Mouse (Mus musculus) testis, postnatal 14 days (tissue): ENCODE results near the gene Fryl.
"Not testable (repeated sequence)": the region's sequence is repeated elsewhere in the genome, so short reads cannot be mapped to it uniquely, and the experiment has no call there.

Source experiments
- DNase-seq: peaks from one replicate; pipeline ENCODE4 v3.0.0; 2021; ENCODE audit warnings: low spot score

Fryl gene

DNA sequence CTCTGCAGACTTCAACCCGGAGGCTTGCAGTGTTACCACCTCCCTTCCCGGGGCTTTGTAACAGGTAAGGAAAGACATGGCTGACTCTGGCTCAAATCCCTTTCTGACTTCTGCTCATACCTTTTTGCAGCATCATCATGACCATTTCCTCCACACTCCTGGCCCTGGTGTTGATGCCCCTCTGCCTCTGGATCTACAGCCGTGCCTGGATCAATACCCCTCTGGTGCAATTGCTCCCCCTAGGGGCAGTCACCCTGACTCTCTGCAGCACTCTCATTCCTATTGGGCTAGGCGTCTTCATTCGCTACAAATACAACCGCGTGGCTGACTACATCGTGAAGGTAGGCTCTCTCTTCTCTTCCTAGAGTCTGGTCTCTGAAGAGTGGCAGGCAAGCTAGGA is 248.2 kb downstream of the Fryl start:
- DNase-seq, result not testable (repeated sequence)

DNA sequence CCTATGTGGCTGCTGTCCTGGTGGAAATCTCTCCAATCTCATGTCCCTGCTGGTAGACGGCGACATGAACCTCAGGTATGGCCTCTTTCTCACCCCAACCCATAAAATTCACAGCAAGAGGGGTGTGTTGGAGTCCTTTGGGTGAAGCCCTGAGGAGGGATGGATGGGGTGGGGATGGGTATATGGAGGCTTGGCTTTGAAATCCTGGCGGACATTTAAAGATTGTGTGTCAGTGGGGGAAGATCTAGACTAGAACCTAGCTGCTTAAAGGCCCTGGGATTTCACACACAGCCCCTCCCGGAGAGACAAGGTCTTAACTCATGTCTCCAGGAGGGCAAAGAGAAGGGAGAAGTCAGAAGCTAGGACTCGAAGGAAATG is 248.8 kb downstream of the Fryl start:
- DNase-seq, result no peak

DNA sequence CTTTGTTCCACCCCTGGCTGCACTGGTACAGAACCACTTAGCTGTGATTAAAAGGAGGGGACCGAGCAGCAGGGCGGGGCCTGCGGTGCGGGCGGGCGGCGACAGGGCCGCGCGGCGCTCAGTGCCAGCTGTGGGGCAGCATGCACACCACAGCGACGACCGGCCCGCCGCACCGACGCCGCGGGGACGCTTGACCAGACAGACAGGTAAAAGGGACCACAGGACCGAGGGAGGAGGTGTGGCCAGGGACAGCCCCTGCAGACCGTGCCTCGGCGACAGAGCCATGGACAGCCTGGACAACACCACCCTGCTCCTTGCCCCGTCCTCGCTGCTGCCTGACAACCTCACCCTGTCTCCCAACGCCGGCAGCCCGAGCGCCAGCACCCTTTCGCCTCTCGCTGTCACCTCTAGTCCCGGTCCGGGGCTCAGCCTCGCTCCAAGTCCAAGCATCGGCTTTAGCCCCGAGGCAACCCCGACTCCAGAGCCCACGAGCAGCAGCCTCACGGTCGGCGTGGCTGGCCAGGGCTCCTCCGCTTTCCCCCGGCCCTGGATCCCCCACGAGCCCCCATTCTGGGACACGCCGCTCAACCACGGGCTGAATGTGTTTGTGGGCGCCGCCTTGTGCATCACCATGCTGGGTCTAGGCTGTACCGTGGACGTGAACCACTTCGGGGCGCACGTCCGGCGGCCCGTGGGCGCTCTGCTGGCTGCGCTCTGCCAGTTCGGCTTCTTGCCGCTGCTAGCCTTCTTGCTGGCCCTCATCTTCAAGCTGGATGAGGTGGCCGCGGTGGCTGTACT is 249.4 kb downstream of the Fryl start, which contains the start of gene Slc10a4:
TSS of gene Slc10a4 (plus strand) at position 100 of the 798 bp plus-strand sequence.
- no peak for DNase-seq

- DNase-seq, result no peak
Measured at GRCm38 (mm10) chr5:73004046-73004445, 252.4 kb downstream of the Fryl start.

DNA sequence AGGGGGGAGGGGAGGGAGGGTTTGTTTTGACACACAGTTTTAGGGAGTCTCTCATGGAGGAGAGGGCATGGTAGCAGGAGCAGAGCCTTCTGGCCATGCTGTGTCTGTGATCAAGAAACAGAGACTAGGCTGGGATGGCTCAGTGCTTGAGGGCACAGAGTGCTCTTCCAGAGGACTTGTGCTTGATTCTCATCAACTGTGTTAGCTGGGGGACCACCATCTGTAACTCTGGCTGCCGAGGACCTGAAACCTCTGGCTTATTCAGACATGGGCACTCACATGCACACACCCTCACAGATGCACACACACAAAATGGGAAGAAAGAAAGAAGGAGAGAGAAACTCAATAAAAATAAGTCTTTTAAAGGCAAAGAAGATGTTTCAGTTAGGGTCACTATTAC is 257.9 kb downstream of the Fryl start:
- DNase-seq, result not testable (repeated sequence)

GRCm38 (mm10) chr5:72995379-72995778 is 261.0 kb downstream of the Fryl start:
- no peak for DNase-seq

DNA sequence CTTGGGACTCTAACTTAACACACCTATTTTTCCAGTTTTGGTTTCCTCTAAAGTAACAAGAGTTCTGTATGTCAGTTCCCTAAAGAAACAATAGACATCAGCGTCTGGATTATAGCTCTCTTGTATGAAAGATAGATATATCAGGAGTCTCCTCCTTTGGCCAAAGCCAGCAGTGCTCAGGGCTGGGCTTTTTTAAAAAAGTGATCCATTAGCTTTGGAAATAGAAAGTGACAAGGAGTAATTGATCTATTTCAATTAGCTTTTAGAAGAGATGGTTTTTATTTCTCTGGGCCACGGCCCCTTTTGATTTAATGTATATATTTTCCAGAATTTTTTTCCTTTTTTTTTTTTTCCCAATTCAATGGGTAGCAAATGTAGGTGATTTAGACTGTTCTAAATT is 261.5 kb downstream of the Fryl start:
- no peak for DNase-seq

DNA sequence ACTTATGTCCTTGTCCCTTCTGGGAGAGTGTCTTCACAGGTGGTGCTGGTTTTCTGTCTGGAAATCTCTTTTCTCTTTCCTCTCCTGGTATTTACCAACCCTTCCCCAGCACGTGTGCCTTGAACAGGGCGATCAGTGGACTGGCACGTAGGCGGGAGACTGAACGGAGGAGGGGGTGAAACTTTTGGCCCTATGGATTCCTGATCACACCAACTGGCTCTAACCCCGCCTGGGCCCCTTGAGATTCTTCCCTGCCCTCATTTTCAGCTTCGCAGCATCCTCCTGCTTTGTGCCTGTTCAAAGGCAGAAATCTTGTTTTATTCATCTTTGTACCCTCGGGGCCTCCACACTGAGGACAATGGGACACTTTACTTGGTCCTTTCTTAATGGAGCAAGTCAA is 262.0 kb downstream of the Fryl start:
- no peak for DNase-seq

GRCm38 (mm10) chr5:72992474-72992873 is 263.9 kb downstream of the Fryl start:
- DNase-seq, result no peak

DNA sequence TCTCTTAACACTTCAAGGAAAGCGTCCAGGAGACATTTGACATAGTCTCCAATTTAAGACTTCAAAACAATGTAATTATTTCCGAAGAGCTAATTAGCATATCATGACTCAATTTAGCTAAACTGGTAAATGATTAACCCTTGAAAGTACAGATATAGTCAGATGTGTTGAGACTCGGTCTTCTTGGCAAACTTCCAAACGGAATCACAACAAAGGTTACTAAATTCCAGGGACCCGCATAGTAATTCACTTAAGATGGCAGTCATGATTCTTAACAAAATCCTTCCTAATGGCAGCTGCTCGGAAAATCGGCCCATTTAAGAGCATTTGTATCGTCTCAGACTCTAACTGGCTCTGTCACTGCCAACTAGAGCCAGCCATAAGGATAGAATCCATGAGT is 266.7 kb downstream of the Fryl start:
- no peak for DNase-seq

DNA sequence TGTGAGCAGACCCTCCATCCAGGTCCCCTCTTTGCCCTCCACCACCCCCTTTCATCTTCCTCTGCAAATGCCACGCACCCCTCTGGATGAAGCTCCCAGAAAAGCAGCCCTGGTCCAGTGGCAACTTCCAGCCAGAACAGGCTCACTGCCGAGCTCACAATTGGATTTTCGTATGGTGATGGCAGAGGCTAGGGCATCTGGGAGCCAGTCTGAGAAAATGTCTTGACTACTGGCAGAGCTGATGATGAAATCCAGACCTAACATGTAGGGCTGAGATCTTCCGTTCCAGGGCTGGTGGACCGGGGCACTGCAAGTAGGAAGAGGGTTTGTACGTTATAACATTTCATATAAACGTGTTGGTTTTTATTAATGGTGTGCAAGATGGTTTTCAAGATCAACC is 268.6 kb downstream of the Fryl start:
- no peak for DNase-seq

DNA sequence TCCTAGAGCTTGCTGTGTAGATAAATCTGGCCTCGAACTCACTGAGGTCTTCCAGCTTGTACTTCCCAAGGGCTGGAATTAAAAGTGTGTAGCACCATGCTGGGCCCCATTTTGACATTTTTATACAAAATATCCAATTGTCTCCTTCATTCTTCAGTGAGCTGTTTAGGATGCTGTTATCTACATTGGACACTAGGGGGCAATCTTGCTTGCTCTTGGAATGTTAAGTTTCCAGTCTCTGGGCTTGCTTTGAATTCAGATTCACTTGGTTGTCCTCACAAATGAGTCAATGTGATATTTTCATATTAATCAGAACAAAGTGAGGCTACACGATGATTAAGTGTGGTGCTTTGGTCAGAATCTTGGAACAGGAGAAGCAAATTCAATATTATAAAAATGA is 272.3 kb downstream of the Fryl start:
- no peak for DNase-seq

GRCm38 (mm10) chr5:72976539-72976938 is 279.9 kb downstream of the Fryl start:
- no peak for DNase-seq

- no peak for DNase-seq
Measured at GRCm38 (mm10) chr5:72975996-72976395, 280.4 kb downstream of the Fryl start.

DNA sequence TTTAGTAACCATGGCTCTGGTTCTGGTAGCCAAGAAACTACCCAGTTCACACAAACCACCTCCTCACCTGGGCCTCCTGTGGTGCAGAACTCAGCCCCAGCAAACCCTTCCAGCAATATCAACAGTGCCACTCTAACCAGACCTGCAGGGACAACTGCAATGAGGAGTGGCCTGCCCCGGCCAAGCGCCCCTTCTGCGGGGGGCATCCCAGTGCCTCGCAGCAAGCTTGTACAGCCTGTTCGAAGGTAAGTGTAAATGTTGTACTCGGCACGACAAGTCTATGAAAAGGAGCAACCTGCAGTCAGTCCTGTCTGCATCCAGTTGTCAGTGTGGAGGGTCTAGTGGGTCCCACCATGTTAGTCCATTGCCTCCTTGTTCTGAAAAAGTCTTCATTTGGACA is 281.8 kb downstream of the Fryl start, which contains the start of gene Gm10135:
TSS of gene Gm10135 (minus strand) at position 101 of the 400 bp plus-strand sequence.
- DNase-seq, result no peak

DNA sequence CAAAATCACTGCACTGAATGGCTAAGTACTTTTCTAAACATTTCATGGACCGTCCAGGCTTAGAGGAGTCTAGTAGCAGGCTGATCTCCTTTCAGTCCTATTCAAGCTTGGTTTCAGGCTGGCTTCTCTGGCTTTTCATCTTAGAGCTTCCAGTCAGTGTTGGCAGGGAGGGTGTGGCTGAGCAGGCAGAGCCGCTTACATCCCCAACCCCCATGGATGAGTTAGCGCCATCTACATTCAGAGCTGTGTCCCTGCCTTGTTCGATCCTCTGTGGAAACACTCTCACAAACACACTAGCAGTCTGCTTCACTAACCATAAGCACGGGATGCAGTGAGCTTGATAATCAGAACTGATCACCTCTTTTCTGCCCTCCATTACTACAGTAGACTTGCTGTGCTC is 283.5 kb downstream of the Fryl start:
- no peak for DNase-seq

GRCm38 (mm10) chr5:72972435-72972834 is 284.0 kb downstream of the Fryl start:
- DNase-seq, result no peak
